Mouse (Mus musculus): ENCODE measurements around the gene Pik3c2a. TPM values are rescaled to one million over a fixed set of nuclear protein-coding genes. Genes with fewer than 3 reads are reported as not detected.
A peak's percentile ranks its signal among the peaks of the same experiment; 100 is the strongest.

The Pik3c2a gene
- polyA plus RNA-seq, 1 experiment from 2014 or later: 23.2 TPM

- peaks cover 4% of the 10 kb centered on the region; the same call in 1 of the 2 replicates for H3K4me1 ChIP-seq
- no peak overlapping the region for H3K4me3 ChIP-seq
- no peaks in the 10 kb centered on the region for H3K9me3 ChIP-seq (replicated peaks)
- H3K27ac ChIP-seq (replicated peaks): no peak overlapping the region
- no peaks in the 10 kb centered on the region for H3K27me3 ChIP-seq (ENCODE audit: low read depth, poor library complexity, severe bottlenecking)
- peaks cover 66% of the 10 kb centered on the region for H3K36me3 ChIP-seq
- no peak for DNase-seq (ENCODE audit: low spot score)
- 94% methylated on average over 1 of the region's 1 CpGs for WGBS
Measured at GRCm38 (mm10) chr7:116374284-116374683, 69.0 kb downstream of the Pik3c2a start.

GRCm38 (mm10) chr7:116336226-116336625 lies 107.0 kb downstream of the Pik3c2a start:
- no peaks in the 10 kb centered on the region for H3K9me3 ChIP-seq (replicated peaks)
- no peaks in the 10 kb centered on the region for H3K27me3 ChIP-seq (ENCODE audit: low read depth, poor library complexity, severe bottlenecking)
- peaks cover 54% of the 10 kb centered on the region for H3K36me3 ChIP-seq
- DNase-seq (ENCODE audit: low spot score): peak; percentile 49
- no peak overlapping the region for H3K4me3 ChIP-seq
- no peak overlapping the region for H3K27ac ChIP-seq (replicated peaks)
- WGBS: 79% methylated on average over 1 of the region's 1 CpGs
- H3K4me1 ChIP-seq: peaks cover 20% of the 10 kb centered on the region

- H3K4me3 ChIP-seq: peak overlapping the region; percentile 74
- no peak overlapping the region for H3K27ac ChIP-seq (replicated peaks)
- no peak for DNase-seq (ENCODE audit: low spot score)
- peaks cover 20% of the 10 kb centered on the region for H3K4me1 ChIP-seq
- no peaks in the 10 kb centered on the region for H3K27me3 ChIP-seq (ENCODE audit: low read depth, poor library complexity, severe bottlenecking)
- no peaks in the 10 kb centered on the region for H3K9me3 ChIP-seq (replicated peaks)
- peaks cover 54% of the 10 kb centered on the region for H3K36me3 ChIP-seq
- 91% methylated on average over 6 of the region's 6 CpGs for WGBS
Measured at GRCm38 (mm10) chr7:116335133-116335532, 108.1 kb downstream of the Pik3c2a start.

GRCm38 (mm10) chr7:116334669-116335038 lies 108.6 kb downstream of the Pik3c2a start:
- H3K27ac ChIP-seq (replicated peaks): peak overlapping the region; percentile 93

GRCm38 (mm10) chr7:116333713-116334668 lies 109.3 kb downstream of the Pik3c2a start, which contains the start of gene Rps13:
Rps13 (minus strand) TSS chr7:116334195.
- Histone ChIP-seq H3K4me3 (peak within 1 kb of the TSS; percentile 74), H3K27ac (replicated peaks) (peak within 1 kb of the TSS; percentile 93), H3K36me3 (peaks cover 53% of the 10 kb centered on the region), H3K9me3 (replicated peaks) (no peaks in the 10 kb centered on the region), H3K4me1 (peaks cover 20% of the 10 kb centered on the region), H3K27me3 (ENCODE audit: low read depth, poor library complexity, severe bottlenecking) (no peaks in the 10 kb centered on the region)
- peak; percentile 97 for DNase-seq (ENCODE audit: low spot score)
- WGBS: under 1% methylated on average over 78 of the region's 78 CpGs

More at GRCm38 (mm10) chr7:116334669-116335038, 108.6 kb downstream of the Pik3c2a start:
- peaks cover 20% of the 10 kb centered on the region for H3K4me1 ChIP-seq
- no peaks in the 10 kb centered on the region for H3K27me3 ChIP-seq (ENCODE audit: low read depth, poor library complexity, severe bottlenecking)
- peaks cover 54% of the 10 kb centered on the region for H3K36me3 ChIP-seq
- DNase-seq (ENCODE audit: low spot score): no peak
- 28% methylated on average over 8 of the region's 8 CpGs for WGBS
- peak overlapping the region; percentile 74 for H3K4me3 ChIP-seq
- H3K9me3 ChIP-seq (replicated peaks): no peaks in the 10 kb centered on the region

- no peak for DNase-seq (ENCODE audit: low spot score)
- peaks cover 59% of the 10 kb centered on the region for H3K36me3 ChIP-seq
- H3K4me1 ChIP-seq: peaks cover 20% of the 10 kb centered on the region
- no peak overlapping the region for H3K27ac ChIP-seq (replicated peaks)
- H3K27me3 ChIP-seq (ENCODE audit: low read depth, poor library complexity, severe bottlenecking): no peaks in the 10 kb centered on the region
- WGBS: 96% methylated on average over 2 of the region's 2 CpGs
- no peak overlapping the region for H3K4me3 ChIP-seq
- H3K9me3 ChIP-seq (replicated peaks): no peaks in the 10 kb centered on the region
Measured at GRCm38 (mm10) chr7:116331246-116331645, 112.0 kb downstream of the Pik3c2a start.

- no peak overlapping the region for H3K27ac ChIP-seq (replicated peaks)
- no peak overlapping the region for H3K4me3 ChIP-seq
- 91% methylated on average over 4 of the region's 4 CpGs for WGBS
- no peaks in the 10 kb centered on the region for H3K27me3 ChIP-seq (ENCODE audit: low read depth, poor library complexity, severe bottlenecking)
- H3K9me3 ChIP-seq (replicated peaks): no peaks in the 10 kb centered on the region
- DNase-seq (ENCODE audit: low spot score): no peak
- peaks cover 58% of the 10 kb centered on the region for H3K36me3 ChIP-seq
- H3K4me1 ChIP-seq: peaks cover 18% of the 10 kb centered on the region
Measured at GRCm38 (mm10) chr7:116329858-116330257, 113.4 kb downstream of the Pik3c2a start.

GRCm38 (mm10) chr7:116328777-116329176 lies 114.5 kb downstream of the Pik3c2a start:
- H3K9me3 ChIP-seq (replicated peaks): no peaks in the 10 kb centered on the region
- DNase-seq (ENCODE audit: low spot score): no peak
- no peak overlapping the region for H3K27ac ChIP-seq (replicated peaks)
- H3K4me1 ChIP-seq: peaks cover 10% of the 10 kb centered on the region
- no peak overlapping the region for H3K4me3 ChIP-seq
- no peaks in the 10 kb centered on the region for H3K27me3 ChIP-seq (ENCODE audit: low read depth, poor library complexity, severe bottlenecking)
- peaks cover 58% of the 10 kb centered on the region for H3K36me3 ChIP-seq
- WGBS: 85% methylated on average over 7 of the region's 7 CpGs

GRCm38 (mm10) chr7:116327901-116328300 lies 115.3 kb downstream of the Pik3c2a start:
- WGBS: 95% methylated on average over 5 of the region's 5 CpGs
- Histone ChIP-seq H3K36me3 (peaks cover 56% of the 10 kb centered on the region), H3K4me3 (no peak overlapping the region), H3K27me3 (ENCODE audit: low read depth, poor library complexity, severe bottlenecking) (no peaks in the 10 kb centered on the region), H3K4me1 (peaks cover 11% of the 10 kb centered on the region), H3K9me3 (replicated peaks) (no peaks in the 10 kb centered on the region), H3K27ac (replicated peaks) (no peak overlapping the region)
- no peak for DNase-seq (ENCODE audit: low spot score)

GRCm38 (mm10) chr7:116323331-116323964 lies 119.8 kb downstream of the Pik3c2a start:
- WGBS: 39% methylated on average over 10 of the region's 10 CpGs
- no peak overlapping the region for H3K27ac ChIP-seq (replicated peaks)
- H3K9me3 ChIP-seq (replicated peaks): no peaks in the 10 kb centered on the region
- peaks cover 12% of the 10 kb centered on the region for H3K36me3 ChIP-seq
- 0 out of 2 replicates have a peak, but pooled peaks cover 3% of the 10 kb centered on the region for H3K4me1 ChIP-seq
- H3K4me3 ChIP-seq: no peak overlapping the region
- DNase-seq (ENCODE audit: low spot score): peak; percentile 74
- no peaks in the 10 kb centered on the region for H3K27me3 ChIP-seq (ENCODE audit: low read depth, poor library complexity, severe bottlenecking)

- Histone ChIP-seq H3K27ac (replicated peaks) (peak overlapping the region; percentile 71), H3K4me3 (peak overlapping the region; percentile 35), H3K4me1 (peaks cover 43% of the 10 kb centered on the region), H3K36me3 (0 out of 2 replicates have a peak, but pooled peaks cover 4% of the 10 kb centered on the region), H3K9me3 (replicated peaks) (no peaks in the 10 kb centered on the region), H3K27me3 (ENCODE audit: low read depth, poor library complexity, severe bottlenecking) (peaks cover 8% of the 10 kb centered on the region)
- WGBS: 16% methylated on average over 9 of the region's 9 CpGs
- peak; percentile 59 for DNase-seq (ENCODE audit: low spot score)
Measured at GRCm38 (mm10) chr7:116309456-116309855, 133.8 kb downstream of the Pik3c2a start.

- peak overlapping the region; percentile 94 for H3K27ac ChIP-seq (replicated peaks)
- H3K27me3 ChIP-seq (ENCODE audit: low read depth, poor library complexity, severe bottlenecking): peaks cover 8% of the 10 kb centered on the region
- DNase-seq (ENCODE audit: low spot score): no peak
- 4% methylated on average over 16 of the region's 16 CpGs for WGBS
- H3K9me3 ChIP-seq (replicated peaks): no peaks in the 10 kb centered on the region
- H3K4me1 ChIP-seq: peaks cover 43% of the 10 kb centered on the region
- H3K4me3 ChIP-seq: peak overlapping the region; percentile 78
- peaks cover 12% of the 10 kb centered on the region for H3K36me3 ChIP-seq
Measured at GRCm38 (mm10) chr7:116308632-116308991, 134.6 kb downstream of the Pik3c2a start.

All from midbrain, embryonic 10.5 days (tissue).